8 mouse cellular contexts compared by ENCODE assay signal in genomic region chr2:6129555-6130355, GRCm38 (mm10). TPM values are rescaled to one million over a fixed set of nuclear protein-coding genes. Genes with fewer than 3 reads are reported as not detected.
DNase-seq lines count a peak whose midpoint lies in the region; ATAC-seq lines count a peak whose summit lies in the region.

Gene Proser2, minus strand, starts transcription at chr2:6130211.

- under 1% methylated on average over 83 of the region's 83 CpGs for WGBS in hindbrain, embryonic 15.5 days

- H3K9me3 ChIP-seq in hindbrain, embryonic 15.5 days = no peaks in the 10 kb centered on the region

- peak within 1 kb of the TSS; percentile 95 for H3K4me2 ChIP-seq in hindbrain, embryonic 15.5 days

- peak within 1 kb of the TSS; percentile 51 for H3K9ac ChIP-seq in hindbrain, embryonic 15.5 days

- H3K4me3 ChIP-seq in hindbrain, embryonic 15.5 days = peak within 1 kb of the TSS; percentile 77

- ATAC-seq in hindbrain, embryonic 15.5 days (ENCODE audit: low FRiP score, low read depth) = peak; percentile 92

- no peak within 1 kb of the TSS for H3K27ac ChIP-seq in hindbrain, embryonic 15.5 days (replicated peaks)

- no peaks in the 10 kb centered on the region for H3K36me3 ChIP-seq in hindbrain, embryonic 15.5 days

- H3K27me3 ChIP-seq in hindbrain, embryonic 15.5 days = peaks cover 19% of the 10 kb centered on the region; the same call in 1 of the 2 replicates

- peak; percentile 75 to 83 for DNase-seq in adrenal gland, adult 18-20 months (ENCODE audit: low spot score in 2 of 2)
- peak; percentile 63 to 78 for DNase-seq in cerebellum, postnatal 25 days
- DNase-seq in gastrocnemius, adult 8-10 months (ENCODE audit: low spot score in 2 of 2) = peak; percentile 48 to 72
- DNase-seq in layer of hippocampus, postnatal 36 days = peak; percentile 32 to 41
- peak; percentile 81 for DNase-seq in lung, postnatal 14 days
- peak; percentile 92 for DNase-seq in retina, postnatal 1 day
- peak; percentile 90 for DNase-seq in urinary bladder, postnatal 14 days (ENCODE audit: low spot score)

- 0 out of 2 replicates have a peak, but pooled peaks cover 3% of the 10 kb centered on the region for H3K4me1 ChIP-seq in hindbrain, embryonic 15.5 days (replicated peaks)

RNA-seq across cellular contexts. Expression of gene Proser2, which starts in this region (rescaled TPM):
- total RNA-seq in adrenal gland, adult 18-20 months (2021) = 10 to 100 TPM; 14.0 to 21.6 TPM
- under 1 TPM; 0.70 to 0.97 (median 0.90) TPM for total RNA-seq in gastrocnemius, adult 8-10 months (2022)
- polyA plus RNA-seq in hindbrain, embryonic 15.5 days (2015; fragmentation: Nextera tagmentation; extraction: Ambion mirVana) = 7.8 and 10.1 TPM in 2 replicates
- 1 to 10 TPM; 2.2 to 2.3 TPM for total RNA-seq in layer of hippocampus, postnatal 36 days (2021)

Comparison
In these comparisons a context has a peak if more than half of its experiments do, and no peak if none do; other contexts are left out.
1. RNA of gene Proser2 (total RNA-seq): 14.0 to 21.6 TPM in adrenal gland, adult 18-20 months; 2.2 to 2.3 TPM in layer of hippocampus, postnatal 36 days and 0.70 to 0.97 TPM in gastrocnemius, adult 8-10 months; every median in the first group is over 4 times any median in the second.
2. Peak in DNase-seq in gastrocnemius, adult 8-10 months; RNA of the gene not detected or under 1 TPM.
3. DNase-seq: peak in every context shown above with its lines; median percentile 92 in retina, postnatal 1 day; 90 in urinary bladder, postnatal 14 days; 81 in lung, postnatal 14 days; 79 in adrenal gland, adult 18-20 months; 70 in cerebellum, postnatal 25 days; 60 in gastrocnemius, adult 8-10 months; 36 in layer of hippocampus, postnatal 36 days.